Mouse (Mus musculus) stomach, postnatal 0 days (tissue): ENCODE data around the gene Xlr5a.

Experiments
- CTCF ChIP-seq: IDR thresholded peaks from 2 replicates; pipeline ENCODE4 v1.5.1; 2016; ENCODE audit warnings: antibody characterized with exemption, low read depth, mild to moderate bottlenecking, moderate library complexity
- EP300 ChIP-seq: optimal IDR thresholded peaks from 2 replicates; pipeline ENCODE3; 2016; ENCODE audit warnings: antibody characterized with exemption

DNA sequence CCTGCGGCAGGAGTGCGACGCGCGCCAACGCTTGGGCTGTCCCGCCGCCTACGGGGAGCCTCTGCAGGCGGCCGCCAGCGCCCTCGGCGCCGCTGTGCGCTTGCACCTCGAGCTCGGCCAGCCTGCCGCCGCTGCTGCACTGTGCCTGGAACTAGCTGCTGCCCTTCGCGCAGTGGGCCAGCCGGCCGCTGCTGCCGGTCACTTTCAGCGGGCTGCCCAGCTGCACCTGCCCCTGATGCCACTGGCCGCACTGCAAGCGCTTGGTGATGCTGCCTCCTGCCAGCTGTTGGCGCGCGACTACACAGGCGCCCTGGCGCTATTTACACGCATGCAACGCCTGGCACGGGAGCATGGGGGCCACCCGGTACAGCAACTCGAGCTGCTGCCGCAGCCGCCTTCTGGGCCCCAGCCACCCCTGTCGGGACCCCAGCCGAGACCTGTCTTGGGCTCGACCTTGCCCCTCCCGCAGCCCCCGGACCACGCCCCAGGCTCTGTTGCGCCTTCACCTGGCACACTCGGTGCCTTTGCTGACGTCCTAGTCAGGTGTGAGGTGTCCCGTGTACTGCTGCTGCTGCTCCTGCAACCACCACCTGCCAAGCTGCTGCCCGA, 64.1 kb downstream of the Xlr5a start:
- TF ChIP-seq CTCF (peak; percentile 41; the same call in 1 of the 2 replicates), EP300 (no peak)
